Mouse (Mus musculus) hindbrain, embryonic 10.5 days (tissue): ENCODE data around the gene Atxn7l2. TPM values are rescaled to one million over a fixed set of nuclear protein-coding genes. Genes with fewer than 3 reads are reported as not detected.

Experiments used
- DNase-seq: peaks from one replicate; pipeline ENCODE4 v3.0.0-alpha.2; 2017; ENCODE audit warnings: low spot score
- H3K27ac ChIP-seq: fragments of 300-500 bp; sonication (generic); 2 replicates; pipeline ENCODE4 v1.5.1; 2016; ENCODE audit warnings: mild to moderate bottlenecking, moderate library complexity
- H3K27me3 ChIP-seq: fragments of 300-500 bp; sonication (generic); 2 replicates; pipeline ENCODE4 v1.6.1; 2016; ENCODE audit warnings: mild to moderate bottlenecking; ENCODE audit not compliant: poor library complexity, insufficient read depth, severe bottlenecking
- H3K36me3 ChIP-seq: fragments of 300-500 bp; sonication (generic); 2 replicates; pipeline ENCODE4 v1.6.1; 2016; ENCODE audit warnings: mild to moderate bottlenecking, moderate library complexity
- H3K4me1 ChIP-seq: fragments of 300-500 bp; sonication (generic); replicated peaks from 2 replicates; pipeline ENCODE4 v1.6.1; 2016; ENCODE audit warnings: mild to moderate bottlenecking
- H3K4me3 ChIP-seq: fragments of 300-500 bp; sonication (generic); 2 replicates; pipeline ENCODE4 v1.5.1; 2016; ENCODE audit warnings: mild to moderate bottlenecking, moderate library complexity
- H3K9me3 ChIP-seq: fragments of 300-500 bp; sonication (generic); 2 replicates; pipeline ENCODE4 v1.6.1; 2016; ENCODE audit warnings: mild to moderate bottlenecking, moderate library complexity
- WGBS: fragments of 180-500 bp; shearing (Covaris S2); methylation state at CpG from one replicate; pipeline ENCODE4 v1.1.7; 2016; 5-methylcytosine and 5-hydroxymethylcytosine counted together
- polyA plus RNA-seq: library from polyadenylated mRNA; unstranded; fragments of >200 nt; fragmentation: Nextera tagmentation; extraction: Ambion mirVana; gene quantifications from 2 replicates; pipeline ENCODE4 v1.2.1, GENCODE M21; 2016

Gene Atxn7l2
- polyA plus RNA-seq, 1 experiment from 2014 or later: 26.8 TPM

DNA sequence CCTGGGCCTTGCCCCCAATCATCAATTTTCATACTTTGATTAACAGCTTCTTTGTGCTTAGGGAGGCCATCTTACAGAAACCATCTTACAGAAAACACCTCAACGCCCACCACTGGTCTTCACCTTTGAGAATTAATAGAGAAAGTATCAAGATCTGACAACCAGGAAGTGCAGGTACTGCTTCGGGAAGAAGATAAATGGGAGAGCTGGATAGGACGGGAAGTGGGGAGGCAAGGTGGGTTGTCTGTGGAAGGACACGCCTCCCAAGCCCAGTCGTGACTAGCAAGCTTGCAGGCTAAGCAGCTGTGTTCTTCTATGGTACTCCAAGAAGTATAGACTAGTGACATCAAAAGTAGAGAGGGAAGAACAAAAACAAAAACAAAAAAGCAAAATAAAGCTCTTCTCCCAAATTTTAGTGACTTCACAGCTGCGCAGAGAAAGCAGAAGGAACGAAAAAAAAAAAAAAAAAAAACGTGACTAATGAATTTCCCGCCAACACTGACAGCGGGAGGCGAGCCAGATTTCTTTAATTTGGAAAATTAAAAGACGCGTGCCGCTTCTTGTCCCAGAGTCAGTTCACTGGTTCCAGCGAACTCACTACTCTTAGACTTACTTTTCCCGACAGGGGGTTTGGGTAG is 25.2 kb downstream of the Atxn7l2 start:
- H3K36me3 ChIP-seq: peaks cover 12% of the 10 kb centered on the region
- peak overlapping the region; percentile 84 for H3K4me3 ChIP-seq
- peaks cover 37% of the 10 kb centered on the region for H3K27me3 ChIP-seq
- no peak for DNase-seq
- H3K27ac ChIP-seq: peak overlapping the region; percentile 90
- peaks cover 40% of the 10 kb centered on the region for H3K4me1 ChIP-seq
- 4% methylated on average over 16 of the region's 16 CpGs for WGBS
- no peaks in the 10 kb centered on the region for H3K9me3 ChIP-seq

DNA sequence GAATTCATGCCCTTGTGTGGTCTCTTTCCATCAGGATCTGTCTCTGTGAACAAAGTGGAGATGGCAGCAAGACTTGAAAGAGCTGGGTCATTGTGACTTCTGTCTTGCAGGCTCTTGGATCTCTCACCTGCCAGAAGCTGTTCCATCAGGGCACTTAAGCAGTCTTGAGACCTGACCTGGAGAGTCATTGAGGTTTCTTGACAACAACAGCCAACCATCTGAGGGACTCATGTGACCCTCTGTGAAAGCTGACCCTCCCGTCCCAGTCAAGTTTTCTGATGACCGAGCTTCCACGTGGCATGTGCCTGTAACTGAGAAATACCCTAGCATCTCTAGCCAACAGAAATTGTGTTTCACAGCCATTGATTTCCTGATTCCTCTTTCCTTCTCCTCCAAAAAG is 26.0 kb downstream of the Atxn7l2 start:
- no peak for DNase-seq
- WGBS: 78% methylated on average over 3 of the region's 3 CpGs
- Histone ChIP-seq H3K27ac (no peak overlapping the region), H3K27me3 (peaks cover 37% of the 10 kb centered on the region), H3K36me3 (peaks cover 12% of the 10 kb centered on the region), H3K4me3 (no peak overlapping the region), H3K4me1 (peaks cover 37% of the 10 kb centered on the region), H3K9me3 (no peaks in the 10 kb centered on the region)

DNA sequence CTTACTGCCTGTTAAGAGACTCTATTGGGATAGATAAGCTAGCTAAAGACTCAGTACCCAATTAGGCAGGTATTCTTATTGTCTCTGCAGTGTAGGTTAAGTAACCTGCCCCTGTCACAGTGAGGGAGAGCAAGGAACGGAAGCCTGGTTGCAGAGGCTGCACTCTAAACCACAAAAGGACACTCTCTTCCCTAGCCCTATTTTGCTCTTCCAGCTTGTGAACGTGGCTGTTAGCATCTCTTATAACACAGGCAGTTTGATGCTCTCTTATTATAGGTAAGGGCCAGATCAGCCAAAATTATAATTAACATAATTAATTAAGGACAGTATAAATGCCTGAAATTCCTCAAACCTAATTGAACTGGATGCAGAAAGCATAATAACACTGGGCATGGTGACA is 30.2 kb downstream of the Atxn7l2 start:
- no peaks in the 10 kb centered on the region for H3K36me3 ChIP-seq
- peaks cover 7% of the 10 kb centered on the region for H3K4me1 ChIP-seq
- H3K27ac ChIP-seq: no peak overlapping the region
- WGBS: 45% methylated on average over 2 of the region's 2 CpGs
- no peaks in the 10 kb centered on the region for H3K9me3 ChIP-seq
- no peak overlapping the region for H3K4me3 ChIP-seq
- peaks cover 18% of the 10 kb centered on the region for H3K27me3 ChIP-seq
- no peak for DNase-seq

DNA sequence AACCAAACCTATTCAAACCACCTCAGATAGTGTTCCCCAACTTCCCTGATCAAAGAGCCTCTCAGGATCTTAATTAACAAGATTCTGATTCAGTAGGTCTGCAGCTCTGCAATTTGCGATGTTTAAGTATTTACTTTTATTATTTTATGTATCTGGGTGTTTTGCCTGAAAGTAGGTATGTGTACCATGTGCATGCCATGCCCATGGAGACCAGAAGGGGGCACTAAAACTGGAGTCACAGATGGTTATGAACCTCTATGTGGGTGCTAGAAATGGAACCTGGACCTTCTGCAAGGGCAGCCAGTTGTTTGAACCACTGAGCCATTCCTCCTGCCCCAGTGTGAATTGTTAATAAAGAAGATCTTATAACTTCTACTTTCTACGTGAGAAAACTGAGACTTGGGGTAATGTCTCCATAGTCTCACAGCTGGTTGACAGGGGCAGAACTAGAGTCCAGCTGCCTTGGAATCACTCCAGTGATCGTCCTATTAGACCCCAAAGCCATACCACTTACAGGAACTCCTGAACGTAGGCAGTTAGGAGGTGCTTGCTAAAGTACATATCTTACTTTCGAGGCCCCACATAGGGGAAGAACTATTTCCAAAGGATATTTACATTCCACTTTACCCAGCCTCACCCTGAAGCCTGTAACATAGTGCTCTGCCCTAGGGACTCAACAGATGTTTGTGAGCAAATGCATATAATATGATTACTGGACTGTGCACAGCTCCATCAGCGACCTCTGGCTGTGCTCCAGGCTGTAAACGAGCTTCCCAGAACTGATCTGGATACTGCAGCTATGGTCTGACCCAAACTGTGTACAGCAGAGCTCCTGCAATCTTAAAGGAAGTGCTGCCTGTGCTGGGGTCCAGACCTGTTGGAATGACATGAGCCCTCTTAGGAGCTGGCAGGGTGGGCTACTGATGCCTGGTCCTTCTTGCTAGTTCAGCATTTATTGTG is 31.7 kb downstream of the Atxn7l2 start:
- H3K27ac ChIP-seq: no peak overlapping the region
- 0 out of 2 replicates have a peak, but pooled peaks cover 4% of the 10 kb centered on the region for H3K27me3 ChIP-seq
- H3K9me3 ChIP-seq: no peaks in the 10 kb centered on the region
- WGBS: 87% methylated on average over 7 of the region's 7 CpGs
- peaks cover 18% of the 10 kb centered on the region for H3K4me1 ChIP-seq
- H3K4me3 ChIP-seq: no peak overlapping the region
- no peak for DNase-seq
- H3K36me3 ChIP-seq: no peaks in the 10 kb centered on the region

DNA sequence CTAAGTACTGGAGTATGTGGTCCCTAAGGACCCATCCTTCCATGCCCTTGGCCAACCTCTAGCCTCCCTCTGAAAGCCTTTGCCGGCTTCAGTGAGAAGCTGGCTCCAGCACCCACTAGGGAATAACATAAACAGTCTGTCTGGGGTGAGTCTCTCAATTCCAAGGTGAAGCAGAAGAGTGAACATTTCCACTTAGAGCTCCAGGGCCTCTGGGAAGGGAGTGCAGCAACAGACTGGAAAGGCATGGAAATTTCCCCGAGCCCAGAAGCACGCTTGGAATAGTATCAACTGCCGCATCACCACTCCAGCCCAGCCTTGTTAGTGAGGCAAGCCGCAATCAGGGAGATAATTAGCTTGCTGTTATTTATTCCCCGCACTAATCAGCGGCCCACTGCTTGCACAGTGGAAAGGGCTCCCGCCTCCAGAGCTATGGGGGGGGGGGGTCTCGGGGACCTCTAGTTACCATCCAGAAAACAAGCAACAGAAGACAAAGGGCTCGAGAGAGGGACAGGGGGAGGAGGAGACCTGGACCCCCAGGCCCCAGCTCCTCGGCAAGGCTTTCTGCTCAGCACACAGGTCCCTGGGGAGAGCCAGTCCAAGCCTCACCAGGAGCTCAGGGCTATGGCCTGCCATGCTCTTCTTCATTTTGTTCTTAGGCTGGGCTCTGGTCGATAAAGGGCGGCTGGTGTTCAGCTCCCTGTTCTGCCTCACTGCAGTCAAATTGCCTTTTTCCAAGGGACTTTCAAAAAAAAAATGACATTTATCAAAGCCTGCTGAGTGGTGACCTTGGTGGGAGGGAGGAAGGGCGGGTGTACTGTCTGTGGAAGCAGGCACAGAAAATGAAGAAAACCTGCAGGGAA is 35.8 kb downstream of the Atxn7l2 start:
- peaks cover 22% of the 10 kb centered on the region for H3K4me1 ChIP-seq
- peak overlapping the region; percentile 21; the same call in 1 of the 2 replicates for H3K4me3 ChIP-seq
- H3K27me3 ChIP-seq: no peaks in the 10 kb centered on the region
- peak overlapping the region; percentile 79 for H3K27ac ChIP-seq
- H3K36me3 ChIP-seq: no peaks in the 10 kb centered on the region
- DNase-seq: no peak
- H3K9me3 ChIP-seq: no peaks in the 10 kb centered on the region
- WGBS: 40% methylated on average over 14 of the region's 14 CpGs

DNA sequence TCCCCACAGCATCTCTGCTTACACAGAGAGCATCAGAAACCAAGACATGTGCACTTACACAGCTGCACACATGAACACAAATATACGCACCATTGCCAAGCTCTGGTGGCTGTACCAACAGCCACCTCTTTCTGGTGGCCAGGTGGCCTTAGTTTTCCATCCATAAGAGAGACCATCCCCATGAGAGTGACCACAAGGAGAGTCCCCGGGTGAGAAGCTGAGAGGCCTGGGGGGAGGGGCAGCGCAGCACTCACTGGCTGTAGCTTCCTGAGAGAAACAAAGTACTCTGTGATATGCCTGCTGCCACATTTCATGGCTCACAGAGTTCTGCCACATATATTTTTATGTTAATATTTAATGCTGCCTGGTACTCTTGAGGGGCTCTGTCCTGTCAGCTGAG is 41.5 kb downstream of the Atxn7l2 start:
- Histone ChIP-seq H3K9me3 (no peaks in the 10 kb centered on the region), H3K27me3 (peaks cover 14% of the 10 kb centered on the region), H3K4me1 (peaks cover 60% of the 10 kb centered on the region), H3K36me3 (no peaks in the 10 kb centered on the region), H3K27ac (peak overlapping the region; percentile 84), H3K4me3 (no peak overlapping the region)
- WGBS: 41% methylated on average over 3 of the region's 3 CpGs
- no peak for DNase-seq

DNA sequence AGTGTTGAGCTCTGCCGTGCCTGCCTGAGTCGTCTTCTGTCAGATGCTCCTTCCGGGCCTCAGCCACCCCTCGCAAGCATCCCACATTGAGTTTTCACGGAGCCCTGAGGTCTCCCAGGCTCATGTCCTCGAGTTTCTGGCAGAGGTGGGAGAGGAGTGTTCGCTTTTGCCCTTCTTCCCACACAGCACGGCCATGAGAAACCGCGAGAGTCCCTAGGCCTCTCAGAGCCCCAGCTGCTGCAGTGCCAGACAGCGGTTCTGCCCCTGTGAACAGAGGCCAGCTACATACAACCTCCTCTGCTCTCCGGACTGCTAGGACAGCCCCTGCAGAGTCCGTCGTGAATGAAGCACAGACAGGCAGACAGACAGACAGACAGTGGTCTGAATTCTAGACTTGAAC is 43.2 kb downstream of the Atxn7l2 start:
- DNase-seq: peak; percentile 40
- Histone ChIP-seq H3K27ac (peak overlapping the region; percentile 84), H3K4me1 (peaks cover 55% of the 10 kb centered on the region), H3K9me3 (no peaks in the 10 kb centered on the region), H3K36me3 (no peaks in the 10 kb centered on the region), H3K4me3 (0 out of 2 replicates have a peak overlapping the region, but pooled peaks have one; percentile 9), H3K27me3 (peaks cover 14% of the 10 kb centered on the region)
- 35% methylated on average over 14 of the region's 14 CpGs for WGBS

DNA sequence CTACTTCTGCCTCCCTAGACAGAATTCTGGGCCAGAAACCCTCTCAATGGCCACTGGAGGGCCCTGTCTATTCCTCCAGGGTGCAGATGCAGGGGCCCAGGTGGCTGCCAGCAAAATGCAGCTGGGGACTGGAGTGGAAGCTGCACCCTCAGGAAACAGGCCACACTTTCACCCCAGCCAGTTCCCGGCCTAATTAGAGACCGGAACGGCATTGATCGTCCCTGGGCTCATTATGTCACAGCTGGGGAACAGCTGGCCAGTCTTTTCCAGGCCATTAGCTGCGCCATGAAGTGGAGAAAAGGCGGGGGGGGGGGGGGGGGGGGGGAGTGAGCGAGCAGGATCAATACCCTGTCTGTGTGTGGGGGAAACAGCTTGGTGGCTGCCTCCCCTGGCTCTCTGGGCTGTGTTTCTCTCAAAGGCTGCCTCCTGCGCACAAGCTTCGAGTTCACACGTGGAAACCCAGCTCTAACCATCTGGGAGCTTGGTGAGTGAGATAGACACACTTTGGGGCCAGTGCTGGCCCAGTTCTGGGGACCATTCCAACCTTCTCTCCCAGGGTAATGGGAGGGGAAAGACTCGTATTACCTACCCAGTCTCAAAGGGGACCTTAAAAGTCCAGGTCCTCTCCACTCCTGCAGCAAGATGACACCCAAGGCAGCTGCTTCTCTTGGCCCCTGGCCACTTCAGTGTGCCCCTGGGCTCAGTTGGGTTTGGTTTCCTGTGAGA is 44.1 kb downstream of the Atxn7l2 start:
- 8% methylated on average over 9 of the region's 11 CpGs for WGBS
- H3K9me3 ChIP-seq: no peaks in the 10 kb centered on the region
- peak overlapping the region; percentile 11; the same call in 1 of the 2 replicates for H3K4me3 ChIP-seq
- peaks cover 14% of the 10 kb centered on the region for H3K27me3 ChIP-seq
- peak; percentile 83 for DNase-seq
- peak overlapping the region; percentile 84 for H3K27ac ChIP-seq
- H3K4me1 ChIP-seq: peaks cover 55% of the 10 kb centered on the region
- H3K36me3 ChIP-seq: no peaks in the 10 kb centered on the region

DNA sequence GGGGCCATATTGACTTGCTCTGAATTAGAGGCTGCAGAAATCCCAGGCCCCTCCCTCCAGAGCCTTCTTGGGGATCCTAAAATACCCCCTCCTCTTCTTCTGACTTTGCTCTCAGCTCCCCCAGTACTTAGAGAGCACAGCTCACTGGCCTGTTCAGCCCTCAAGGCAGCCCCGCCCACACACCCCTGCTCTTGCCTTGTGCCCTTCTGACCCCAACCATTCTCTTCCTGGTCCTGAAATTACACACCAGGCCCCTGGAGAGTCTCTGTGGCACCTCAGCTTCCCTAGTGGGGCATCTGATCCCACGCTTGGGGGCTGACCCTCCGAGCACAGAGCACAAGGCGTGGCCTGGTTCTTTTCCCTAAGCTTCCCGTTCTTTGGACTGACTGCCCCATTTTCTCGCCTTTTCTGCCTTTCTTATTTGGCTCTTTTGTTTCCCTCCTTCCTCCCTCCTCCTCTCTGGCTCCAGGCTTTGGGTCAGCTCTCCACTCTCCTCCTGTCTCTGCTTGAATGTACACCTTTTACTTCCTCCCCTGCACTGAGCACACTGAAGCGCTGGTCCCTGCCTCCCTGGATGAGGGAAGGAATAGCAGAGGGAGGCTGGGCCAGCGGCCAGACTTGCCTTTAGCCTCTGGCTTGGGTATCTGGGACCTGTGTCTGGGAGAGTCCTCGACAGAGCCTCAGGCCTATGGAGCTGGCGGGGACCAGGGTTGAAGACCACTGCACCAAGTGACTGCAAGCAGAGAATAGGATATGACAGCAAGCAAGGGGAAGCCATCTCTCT is 45.0 kb downstream of the Atxn7l2 start:
- peak; percentile 59 for DNase-seq
- H3K27me3 ChIP-seq: peaks cover 14% of the 10 kb centered on the region
- H3K27ac ChIP-seq: peak overlapping the region; percentile 84
- no peaks in the 10 kb centered on the region for H3K9me3 ChIP-seq
- peak overlapping the region; percentile 29 for H3K4me3 ChIP-seq
- H3K36me3 ChIP-seq: no peaks in the 10 kb centered on the region
- 18% methylated on average over 10 of the region's 10 CpGs for WGBS
- peaks cover 55% of the 10 kb centered on the region for H3K4me1 ChIP-seq

DNA sequence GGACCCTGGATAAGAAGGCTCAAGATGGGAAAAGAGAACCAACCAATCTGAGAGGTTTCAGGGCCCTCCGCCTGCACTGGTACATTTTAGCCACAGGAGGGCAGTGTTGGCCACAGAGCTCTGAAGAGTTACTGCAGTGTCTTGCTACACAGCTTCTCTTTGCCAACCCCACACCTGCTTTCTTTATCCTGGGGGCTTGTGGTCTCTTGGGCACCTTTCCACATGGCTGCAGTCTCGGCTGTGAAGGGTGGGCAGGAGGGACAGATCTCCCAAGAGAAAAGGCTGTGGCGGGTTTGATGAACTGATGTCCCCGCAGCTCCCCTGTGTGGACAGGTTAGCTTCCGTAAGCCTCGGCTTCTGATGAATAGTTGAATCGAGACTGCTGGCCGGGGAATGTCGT is 45.9 kb downstream of the Atxn7l2 start:
- H3K4me3 ChIP-seq: peak overlapping the region; percentile 29; the same call in 1 of the 2 replicates
- no peaks in the 10 kb centered on the region for H3K9me3 ChIP-seq
- H3K36me3 ChIP-seq: no peaks in the 10 kb centered on the region
- peaks cover 55% of the 10 kb centered on the region for H3K4me1 ChIP-seq
- H3K27me3 ChIP-seq: peaks cover 14% of the 10 kb centered on the region
- DNase-seq: peak; percentile 88
- WGBS: 28% methylated on average over 9 of the region's 9 CpGs
- H3K27ac ChIP-seq: peak overlapping the region; percentile 84

DNA sequence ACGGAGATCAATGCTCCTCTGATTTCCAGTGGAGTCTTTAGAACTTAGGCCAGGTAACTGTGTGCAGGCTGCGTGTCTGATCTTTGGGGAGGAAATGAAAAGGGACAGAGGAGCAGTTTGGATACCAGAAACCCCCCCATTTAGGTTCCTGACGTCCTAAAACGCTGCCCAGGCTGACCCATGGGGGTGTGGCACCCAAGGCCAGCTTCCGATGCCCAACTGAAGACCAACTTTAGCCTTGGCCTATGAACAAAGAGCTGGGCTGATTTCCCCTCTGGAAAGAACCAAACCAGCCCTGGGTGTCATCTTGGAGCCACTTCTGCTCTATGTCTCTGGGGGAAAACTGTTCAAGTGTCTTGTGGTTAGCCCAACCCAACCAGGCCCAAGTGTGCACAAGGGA is 46.6 kb downstream of the Atxn7l2 start:
- no peaks in the 10 kb centered on the region for H3K36me3 ChIP-seq
- peaks cover 14% of the 10 kb centered on the region for H3K27me3 ChIP-seq
- no peak for DNase-seq
- WGBS: 70% methylated on average over 5 of the region's 5 CpGs
- no peak overlapping the region for H3K4me3 ChIP-seq
- H3K27ac ChIP-seq: no peak overlapping the region
- peaks cover 54% of the 10 kb centered on the region for H3K4me1 ChIP-seq
- H3K9me3 ChIP-seq: no peaks in the 10 kb centered on the region
